ENCODE assay signal across 19 mouse cellular contexts in genomic region chr8:28012849-28013248, GRCm38 (mm10).
DNase-seq lines count a peak whose midpoint lies in the region; ATAC-seq and TF ChIP-seq lines count a peak whose summit lies in the region.
"Had no signal": no experiment of that assay in that cellular context is flagged by ENCODE, and none has a peak within 500 bp of the region (broad histone marks: within the 10 kb centered on the region; RNA-seq: fewer than 3 reads in every experiment).

No protein-coding gene starts in this region.

- 26% methylated on average over 4 of the region's 4 CpGs for WGBS in forebrain, embryonic 12.5 days
- 15% methylated on average over 4 of the region's 4 CpGs for WGBS in forebrain, embryonic 16.5 days
- WGBS in hindbrain, embryonic 14.5 days = 75% methylated on average over 4 of the region's 4 CpGs
- 89% methylated on average over 4 of the region's 4 CpGs for WGBS in hindbrain, embryonic 11.5 days
- 73% methylated on average over 4 of the region's 4 CpGs for WGBS in midbrain, embryonic 14.5 days
- 62% methylated on average over 4 of the region's 4 CpGs for WGBS in midbrain, embryonic 13.5 days

- no peak for TF ChIP-seq POLR2A in brain, embryonic 14.5 days (IDR thresholded peaks at IDR 0.05; ENCODE audit: borderline replicate concordance, extremely low read depth, insufficient read depth, insufficient read length, poor library complexity, severe bottlenecking)

- no peak for TF ChIP-seq CTCF in brain, embryonic 14.5 days (IDR thresholded peaks at IDR 0.05; ENCODE audit: borderline replicate concordance, extremely low read depth, insufficient read depth, insufficient read length)

- no peak overlapping the region for H3K4me3 ChIP-seq in forebrain, embryonic 12.5 days (replicated peaks)
- no peak overlapping the region for H3K4me3 ChIP-seq in forebrain, embryonic 16.5 days (replicated peaks; ENCODE audit: low read length)
- no peak overlapping the region for H3K4me3 ChIP-seq in hindbrain, embryonic 14.5 days (replicated peaks; ENCODE audit: low read length)
- H3K4me3 ChIP-seq in hindbrain, embryonic 11.5 days (ENCODE audit: low read depth, low read length) = no peak overlapping the region
- no peak overlapping the region for H3K4me3 ChIP-seq in midbrain, embryonic 14.5 days (replicated peaks; ENCODE audit: low read depth, low read length)
- no peak overlapping the region for H3K4me3 ChIP-seq in midbrain, embryonic 13.5 days (replicated peaks)
- H3K4me3 ChIP-seq: embryonic facial prominence, embryonic 10.5 days; embryonic facial prominence, embryonic 12.5 days had no signal

- H3K9ac ChIP-seq in forebrain, embryonic 12.5 days = no peak overlapping the region
- H3K9ac ChIP-seq in forebrain, embryonic 16.5 days (replicated peaks; ENCODE audit: low read depth, low read length) = no peak overlapping the region
- no peak overlapping the region for H3K9ac ChIP-seq in hindbrain, embryonic 14.5 days
- no peak overlapping the region for H3K9ac ChIP-seq in hindbrain, embryonic 11.5 days (ENCODE audit: low read depth, low read length)
- no peak overlapping the region for H3K9ac ChIP-seq in midbrain, embryonic 14.5 days (replicated peaks; ENCODE audit: low read length)
- no peak overlapping the region for H3K9ac ChIP-seq in midbrain, embryonic 13.5 days (replicated peaks)
- H3K9ac ChIP-seq: embryonic facial prominence, embryonic 12.5 days; forebrain, postnatal 0 days had no signal

- no peak overlapping the region for H3K4me2 ChIP-seq in forebrain, embryonic 12.5 days
- no peak overlapping the region for H3K4me2 ChIP-seq in forebrain, embryonic 16.5 days (ENCODE audit: low read length)
- no peak overlapping the region for H3K4me2 ChIP-seq in hindbrain, embryonic 14.5 days (replicated peaks)
- no peak overlapping the region for H3K4me2 ChIP-seq in hindbrain, embryonic 11.5 days (replicated peaks; ENCODE audit: low read depth, low read length)
- no peak overlapping the region for H3K4me2 ChIP-seq in midbrain, embryonic 14.5 days (ENCODE audit: low read length)
- no peak overlapping the region for H3K4me2 ChIP-seq in midbrain, embryonic 13.5 days (replicated peaks)
- H3K4me2 ChIP-seq: embryonic facial prominence, embryonic 12.5 days had no signal

- no peaks in the 10 kb centered on the region for H3K9me3 ChIP-seq in forebrain, embryonic 12.5 days
- H3K9me3 ChIP-seq in forebrain, embryonic 16.5 days (ENCODE audit: control insufficient read depth, low read length) = no peaks in the 10 kb centered on the region
- no peaks in the 10 kb centered on the region for H3K9me3 ChIP-seq in hindbrain, embryonic 14.5 days (ENCODE audit: control insufficient read depth, low read length)
- H3K9me3 ChIP-seq in hindbrain, embryonic 11.5 days (ENCODE audit: control insufficient read depth, low read length) = no peaks in the 10 kb centered on the region
- H3K9me3 ChIP-seq in midbrain, embryonic 14.5 days (ENCODE audit: control insufficient read depth, low read length) = no peaks in the 10 kb centered on the region
- no peaks in the 10 kb centered on the region for H3K9me3 ChIP-seq in midbrain, embryonic 13.5 days
- H3K9me3 ChIP-seq: embryonic facial prominence, embryonic 10.5 days; embryonic facial prominence, embryonic 12.5 days had no signal

- peak; percentile 46; the same call in 1 of the 2 replicates for ATAC-seq in forebrain, embryonic 12.5 days (ENCODE audit: low FRiP score)
- ATAC-seq in forebrain, embryonic 16.5 days = no peak
- 0 out of 2 replicates have a peak, but pooled peaks have one; percentile 46 for ATAC-seq in hindbrain, embryonic 14.5 days (ENCODE audit: low FRiP score)
- no peak for ATAC-seq in hindbrain, embryonic 11.5 days (ENCODE audit: low FRiP score)
- no peak for ATAC-seq in midbrain, embryonic 14.5 days (ENCODE audit: low FRiP score, low TSS enrichment)
- no peak for ATAC-seq in midbrain, embryonic 13.5 days
- ATAC-seq: forebrain, postnatal 0 days had no signal

- H3K4me1 ChIP-seq in forebrain, embryonic 12.5 days = no peaks in the 10 kb centered on the region
- no peaks in the 10 kb centered on the region for H3K4me1 ChIP-seq in forebrain, embryonic 16.5 days (replicated peaks; ENCODE audit: control insufficient read depth, insufficient read depth, low read length)
- no peaks in the 10 kb centered on the region for H3K4me1 ChIP-seq in hindbrain, embryonic 14.5 days (replicated peaks; ENCODE audit: control insufficient read depth, insufficient read depth, low read length)
- H3K4me1 ChIP-seq in hindbrain, embryonic 11.5 days (replicated peaks; ENCODE audit: control insufficient read depth, insufficient read depth, low read length) = no peaks in the 10 kb centered on the region
- no peaks in the 10 kb centered on the region for H3K4me1 ChIP-seq in midbrain, embryonic 14.5 days (ENCODE audit: control insufficient read depth, insufficient read depth, low read length)
- H3K4me1 ChIP-seq in midbrain, embryonic 13.5 days (replicated peaks) = no peaks in the 10 kb centered on the region
- H3K4me1 ChIP-seq: embryonic facial prominence, embryonic 10.5 days; embryonic facial prominence, embryonic 12.5 days had no signal

- no peak overlapping the region for H3K27ac ChIP-seq in forebrain, embryonic 12.5 days
- H3K27ac ChIP-seq in forebrain, embryonic 16.5 days (ENCODE audit: low read length) = no peak overlapping the region
- H3K27ac ChIP-seq in hindbrain, embryonic 14.5 days = no peak overlapping the region
- no peak overlapping the region for H3K27ac ChIP-seq in hindbrain, embryonic 11.5 days (ENCODE audit: low read depth, low read length)
- no peak overlapping the region for H3K27ac ChIP-seq in midbrain, embryonic 14.5 days (replicated peaks; ENCODE audit: low read depth, low read length)
- H3K27ac ChIP-seq in midbrain, embryonic 13.5 days = no peak overlapping the region
- H3K27ac ChIP-seq: embryonic facial prominence, embryonic 10.5 days; embryonic facial prominence, embryonic 12.5 days had no signal

- no peaks in the 10 kb centered on the region for H3K27me3 ChIP-seq in forebrain, embryonic 12.5 days
- no peaks in the 10 kb centered on the region for H3K27me3 ChIP-seq in forebrain, embryonic 16.5 days (replicated peaks; ENCODE audit: control insufficient read depth, insufficient read depth, low read length)
- H3K27me3 ChIP-seq in hindbrain, embryonic 14.5 days (ENCODE audit: control insufficient read depth, insufficient read depth, low read length) = no peaks in the 10 kb centered on the region
- no peaks in the 10 kb centered on the region for H3K27me3 ChIP-seq in hindbrain, embryonic 11.5 days (ENCODE audit: control insufficient read depth, insufficient read depth, low read length)
- H3K27me3 ChIP-seq in midbrain, embryonic 14.5 days (ENCODE audit: control insufficient read depth, insufficient read depth, low read length) = no peaks in the 10 kb centered on the region
- no peaks in the 10 kb centered on the region for H3K27me3 ChIP-seq in midbrain, embryonic 13.5 days
- H3K27me3 ChIP-seq: embryonic facial prominence, embryonic 12.5 days had no signal

- no peaks in the 10 kb centered on the region for H3K36me3 ChIP-seq in forebrain, embryonic 12.5 days (replicated peaks)
- no peaks in the 10 kb centered on the region for H3K36me3 ChIP-seq in forebrain, embryonic 16.5 days (ENCODE audit: control insufficient read depth, insufficient read depth)
- H3K36me3 ChIP-seq in hindbrain, embryonic 14.5 days (replicated peaks; ENCODE audit: control insufficient read depth, insufficient read depth) = no peaks in the 10 kb centered on the region
- no peaks in the 10 kb centered on the region for H3K36me3 ChIP-seq in hindbrain, embryonic 11.5 days (ENCODE audit: control insufficient read depth, insufficient read depth, low read length)
- H3K36me3 ChIP-seq in midbrain, embryonic 14.5 days (ENCODE audit: control insufficient read depth, insufficient read depth, low read length) = no peaks in the 10 kb centered on the region
- no peaks in the 10 kb centered on the region for H3K36me3 ChIP-seq in midbrain, embryonic 13.5 days
- H3K36me3 ChIP-seq: embryonic facial prominence, embryonic 10.5 days; embryonic facial prominence, embryonic 12.5 days had no signal

- no peak for DNase-seq in hindbrain, embryonic 14.5 days (ENCODE audit: low spot score)
- DNase-seq in hindbrain, embryonic 11.5 days (ENCODE audit: low spot score) = no peak
- peak; percentile 16 for DNase-seq in midbrain, embryonic 14.5 days
- DNase-seq in brain, embryonic 14.5 days (ENCODE audit: low read depth) = peak; percentile 65
- DNase-seq in right cerebral cortex, postnatal 4 days = no peak
- DNase-seq: adrenal gland, adult 2 months; adrenal gland, postnatal 10 days; adrenal gland, postnatal 25 days; cerebellum, adult 11-12 months; cerebellum, adult 2 months; cerebellum, adult 9-10 months; cerebellum, postnatal 10 days; cerebellum, postnatal 25 days; forebrain, postnatal 0 days had no signal

Comparison
In these comparisons a context has a peak if more than half of its experiments do, and no peak if none do; other contexts are left out.
1. ATAC-seq: peak in forebrain, embryonic 12.5 days (single experiment) and hindbrain, embryonic 14.5 days (single experiment); none in forebrain, embryonic 16.5 days (single experiment), hindbrain, embryonic 11.5 days (single experiment), midbrain, embryonic 14.5 days (single experiment) and midbrain, embryonic 13.5 days (single experiment).
2. DNase-seq: peak in midbrain, embryonic 14.5 days (single experiment) and brain, embryonic 14.5 days (single experiment); none in hindbrain, embryonic 14.5 days (single experiment), hindbrain, embryonic 11.5 days (single experiment) and right cerebral cortex, postnatal 4 days (single experiment).